ENCODE assay signal across 8 mouse cellular contexts in the genomic region with DNA sequence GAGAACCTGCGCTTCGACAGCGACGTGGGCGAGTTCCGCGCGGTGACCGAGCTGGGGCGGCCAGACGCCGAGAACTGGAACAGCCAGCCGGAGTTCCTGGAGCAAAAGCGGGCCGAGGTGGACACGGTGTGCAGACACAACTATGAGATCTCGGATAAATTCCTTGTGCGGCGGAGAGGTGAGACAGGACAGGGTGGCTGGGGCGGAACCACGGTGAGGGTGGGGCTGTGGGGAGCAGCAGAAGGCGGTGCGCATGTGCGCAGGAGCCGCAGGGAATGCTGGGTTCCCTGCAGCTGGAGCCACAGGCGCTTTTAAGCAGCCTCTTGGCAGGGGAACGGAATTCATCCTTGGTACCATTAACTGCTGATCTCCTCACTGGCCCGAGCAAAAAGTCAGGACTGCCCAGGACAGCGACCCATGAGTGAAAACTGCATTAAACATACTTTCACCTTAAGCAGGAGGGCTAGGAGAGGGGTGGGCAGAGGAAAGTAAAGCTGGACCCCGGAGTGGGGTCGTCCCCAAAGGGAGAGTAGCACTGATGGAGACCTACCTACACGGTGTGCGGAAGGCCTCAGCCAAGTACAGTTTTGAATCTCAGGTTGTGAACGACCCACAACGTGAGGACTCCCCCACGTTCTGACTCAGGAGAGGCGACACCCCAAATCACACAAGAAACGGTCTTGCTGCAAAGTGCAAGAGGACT. TPM values are rescaled to one million over a fixed set of nuclear protein-coding genes. Genes with fewer than 3 reads are reported as not detected.
DNase-seq lines count a peak whose midpoint lies in the region; ATAC-seq lines count a peak whose summit lies in the region.

No protein-coding gene starts in this region.

- no peaks in the 10 kb centered on the region for H3K4me1 ChIP-seq in hindbrain, embryonic 14.5 days (replicated peaks; ENCODE audit: control insufficient read depth, insufficient read depth, low read length)

- no peaks in the 10 kb centered on the region for H3K27me3 ChIP-seq in hindbrain, embryonic 14.5 days (ENCODE audit: control insufficient read depth, insufficient read depth, low read length)

- peak overlapping the region; percentile 52 for H3K4me3 ChIP-seq in hindbrain, embryonic 14.5 days (replicated peaks; ENCODE audit: low read length)

- H3K36me3 ChIP-seq in hindbrain, embryonic 14.5 days (replicated peaks; ENCODE audit: control insufficient read depth, insufficient read depth), result no peaks in the 10 kb centered on the region

- H3K9ac ChIP-seq in hindbrain, embryonic 14.5 days, result peak overlapping the region; percentile 67

- H3K27ac ChIP-seq in hindbrain, embryonic 14.5 days, result peak overlapping the region; percentile 53

- 31% methylated on average over 38 of the region's 38 CpGs for WGBS in hindbrain, embryonic 14.5 days

- peak; percentile 71 for DNase-seq in ZHBTc4 (ENCODE audit: low read depth, low spot score)
- peak; percentile 70 to 73 for DNase-seq in cerebellum, postnatal 14 days
- DNase-seq in frontal cortex, postnatal 36 days (ENCODE audit: low spot score in 2 of 2), result peak; percentile 73 to 77
- peak; percentile 53 for DNase-seq in hindbrain, embryonic 14.5 days (ENCODE audit: low spot score)
- peak; percentile 51 for DNase-seq in left cerebral cortex, adult 11 months (ENCODE audit: low spot score)
- DNase-seq in lung, postnatal 14 days, result peak; percentile 76
- peak; percentile 48 for DNase-seq in retina, embryonic 14.5 days (ENCODE audit: low spot score)
- peak; percentile 48 for DNase-seq in urinary bladder, postnatal 25 days (ENCODE audit: low spot score)

- H3K4me2 ChIP-seq in hindbrain, embryonic 14.5 days (replicated peaks), result peak overlapping the region; percentile 74

- ATAC-seq in hindbrain, embryonic 14.5 days (ENCODE audit: low FRiP score), result peak; percentile 89

- no peaks in the 10 kb centered on the region for H3K9me3 ChIP-seq in hindbrain, embryonic 14.5 days (ENCODE audit: control insufficient read depth, low read length)

RNA-seq across cellular contexts. Expression of a gene that starts 4.2 kb away (rescaled TPM):
- polyA plus RNA-seq in hindbrain, embryonic 14.5 days (2014; fragmentation: Nextera tagmentation; extraction: Ambion mirVana), result 3.9 and 4.2 TPM in 2 replicates

RNA-seq across cellular contexts. Expression of a gene that starts 15.6 kb away (rescaled TPM):
- polyA plus RNA-seq in hindbrain, embryonic 14.5 days (2014; fragmentation: Nextera tagmentation; extraction: Ambion mirVana), result 0.12 and 0.35 TPM in 2 replicates

RNA-seq across cellular contexts. Expression of a gene that starts 22.2 kb away (rescaled TPM):
- 0.31 and 0.58 TPM in 2 replicates for polyA plus RNA-seq in hindbrain, embryonic 14.5 days (2014; fragmentation: Nextera tagmentation; extraction: Ambion mirVana)

RNA-seq across cellular contexts. Expression of a gene that starts 44.8 kb away (rescaled TPM):
- 0.10 TPM in 1 of 2 replicates, not detected in the other for polyA plus RNA-seq in hindbrain, embryonic 14.5 days (2014; fragmentation: Nextera tagmentation; extraction: Ambion mirVana)

RNA-seq across cellular contexts. Expression of a gene that starts 52.3 kb away (rescaled TPM):
- polyA plus RNA-seq in hindbrain, embryonic 14.5 days (2014; fragmentation: Nextera tagmentation; extraction: Ambion mirVana), result 0.80 and 1.8 TPM in 2 replicates

Comparison
In these comparisons a context has a peak if more than half of its experiments do, and no peak if none do; other contexts are left out.
1. Peak in every context shown above with its lines: DNase-seq, ATAC-seq, H3K4me3 ChIP-seq and H3K27ac ChIP-seq.